Mouse (Mus musculus): ENCODE measurements around the gene Sec63.

Gene Sec63

DNA sequence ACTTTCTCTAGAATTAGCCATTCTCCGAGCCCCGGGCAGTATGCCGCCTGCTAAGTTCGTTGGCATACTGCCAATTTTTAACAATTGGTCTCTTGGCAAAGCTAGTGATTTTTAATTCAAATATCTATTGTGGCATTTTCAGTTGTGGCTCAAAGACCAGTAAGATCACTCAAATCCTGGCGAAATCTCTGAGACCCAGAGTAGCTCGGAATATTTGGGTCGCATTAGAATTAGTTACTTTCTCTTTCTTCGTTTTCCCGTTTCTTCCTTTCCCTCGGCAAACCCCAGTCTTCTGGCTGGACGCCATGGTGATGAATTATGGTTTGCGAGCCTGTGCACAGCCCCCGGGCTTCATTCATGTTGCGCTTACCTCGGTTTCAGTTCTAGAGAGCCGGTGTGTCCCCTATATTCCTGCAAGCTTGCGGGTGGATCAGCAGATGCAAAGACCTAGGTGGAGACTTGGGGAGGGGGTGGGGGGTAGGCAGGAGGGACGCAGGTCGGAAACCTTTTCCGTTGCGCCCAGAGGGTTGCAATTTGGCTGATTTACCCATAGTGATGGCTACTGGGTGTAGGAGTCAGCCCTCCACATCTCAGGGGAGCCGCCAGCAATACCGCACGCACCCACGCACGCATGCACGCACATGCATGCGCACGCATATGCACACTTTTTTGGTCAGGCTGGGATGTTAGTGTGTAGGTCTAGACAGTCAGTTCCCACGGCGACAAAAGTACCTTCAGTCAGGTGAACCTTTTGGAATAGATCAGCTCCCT is 102.5 kb downstream of the Sec63 start:
- DNase-seq, result peak; percentile 45 to 49

DNA sequence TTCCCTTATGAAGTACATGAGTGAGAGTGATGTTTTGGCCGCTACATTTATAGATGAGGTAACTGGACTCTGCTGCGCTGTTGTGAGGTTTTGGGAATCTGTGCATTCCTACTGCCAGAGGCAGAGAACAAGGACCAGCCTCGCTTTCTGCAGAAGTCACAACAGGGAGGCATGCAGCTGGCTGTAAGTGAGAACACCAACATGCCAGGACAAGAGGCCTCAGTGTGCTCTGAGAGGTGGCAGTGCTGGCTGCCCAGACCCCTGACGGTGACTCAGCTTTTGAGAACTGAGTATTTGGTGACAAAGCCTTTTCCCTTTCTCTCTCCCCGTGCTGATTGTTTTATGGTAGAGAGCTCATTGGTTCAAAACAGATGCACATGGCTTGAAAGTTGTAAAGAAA is 103.4 kb downstream of the Sec63 start:
- DNase-seq, result no peak

DNA sequence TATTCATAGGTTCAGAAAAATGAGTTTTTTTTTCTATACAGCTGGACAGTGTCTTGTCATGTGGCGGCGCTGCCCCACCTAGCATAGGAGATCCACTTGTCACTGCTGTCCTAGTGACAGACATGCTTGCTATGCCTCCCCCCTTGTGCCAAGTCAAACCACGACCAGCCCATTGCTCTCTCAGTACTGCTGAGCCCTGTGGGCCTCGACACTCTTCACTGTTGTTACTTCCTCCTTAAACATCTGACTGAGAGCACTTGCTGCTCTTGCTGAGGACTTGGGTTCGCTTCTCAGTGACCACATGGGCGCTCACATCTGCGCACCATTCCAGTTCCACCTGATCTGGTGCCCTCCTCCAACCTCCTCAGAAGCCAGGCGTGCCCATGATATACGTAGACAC is 107.1 kb downstream of the Sec63 start:
- peak; percentile 26 to 37 for DNase-seq

DNA sequence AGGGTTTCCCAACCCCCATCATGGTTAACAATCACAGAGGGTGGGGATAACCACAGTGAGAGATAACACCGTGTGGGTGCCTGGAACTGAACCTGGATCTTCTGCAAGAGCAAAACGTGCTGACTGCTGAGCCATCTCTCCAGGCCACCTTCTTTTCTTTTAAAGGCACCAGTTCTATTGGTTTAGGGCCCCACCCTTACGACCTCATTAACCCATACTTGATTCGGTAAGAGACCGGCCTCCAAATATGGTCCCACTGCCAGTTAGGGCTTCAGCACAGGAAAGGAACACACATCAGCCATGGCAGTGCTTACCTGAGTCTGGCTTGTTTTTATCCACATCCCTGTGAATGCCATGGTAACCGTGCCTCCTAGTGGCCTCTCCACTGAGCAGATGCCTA is 108.2 kb downstream of the Sec63 start:
- no peak for DNase-seq

DNA sequence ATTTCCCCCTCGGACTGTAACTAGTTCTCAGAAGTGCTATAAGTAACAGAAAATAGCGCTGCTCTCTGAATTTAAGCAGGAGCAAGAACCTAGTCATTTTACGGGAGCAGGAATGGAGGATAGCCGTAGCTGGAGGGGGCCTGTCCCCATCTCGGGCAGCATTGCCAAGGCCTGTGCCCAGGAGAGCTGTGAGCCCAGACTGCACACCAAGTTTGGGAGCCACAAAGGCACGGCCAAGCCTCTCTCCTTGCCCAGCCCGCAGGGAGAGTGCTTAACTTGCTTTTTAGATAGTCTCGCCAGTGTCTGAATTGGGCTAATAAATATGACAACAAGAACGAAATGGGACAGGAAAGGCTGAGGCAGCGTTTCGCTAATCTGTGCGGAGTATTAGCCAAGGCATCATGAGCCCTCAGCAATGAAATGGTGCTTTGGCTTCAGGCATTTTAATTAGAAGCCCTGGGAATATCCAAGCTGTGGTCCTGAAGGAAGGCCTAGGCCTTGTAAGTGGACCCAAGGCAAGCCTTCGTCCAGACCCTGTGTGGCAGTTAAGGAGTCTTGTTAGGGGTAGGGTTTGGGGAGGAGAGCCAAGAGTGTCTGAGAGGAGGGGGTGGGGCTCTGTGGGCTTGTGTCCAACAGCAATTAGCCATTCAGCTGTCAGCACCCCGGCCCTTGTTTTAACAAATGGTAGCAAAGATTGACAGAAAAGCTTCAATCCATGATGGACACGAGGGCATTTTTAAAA is 111.1 kb downstream of the Sec63 start:
- no peak for DNase-seq

DNA sequence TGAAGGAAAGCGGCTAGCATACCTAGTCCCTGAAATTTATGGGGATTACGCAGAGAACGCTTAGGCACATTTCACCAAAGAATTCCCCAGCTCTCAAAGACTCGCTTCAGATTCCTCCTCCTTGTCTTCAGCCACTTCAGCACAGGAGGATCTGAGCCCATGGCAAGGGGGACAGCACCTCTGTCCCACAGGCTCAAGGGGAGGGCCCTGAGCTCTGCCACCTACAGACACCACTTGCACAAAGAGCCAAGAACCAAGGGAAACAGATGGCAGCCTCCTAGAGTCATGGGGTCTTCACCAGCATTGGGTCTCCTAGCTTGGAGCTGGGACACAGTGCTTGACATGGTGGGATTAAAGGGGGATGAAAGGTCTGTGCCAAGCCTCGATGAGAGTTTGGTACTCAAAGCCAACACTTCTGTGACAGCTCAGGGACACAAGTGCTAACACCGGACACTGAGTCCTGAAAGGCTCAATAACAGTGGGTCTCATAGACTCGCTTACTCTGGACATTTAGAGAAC is 111.8 kb downstream of the Sec63 start:
- no peak for DNase-seq

DNA sequence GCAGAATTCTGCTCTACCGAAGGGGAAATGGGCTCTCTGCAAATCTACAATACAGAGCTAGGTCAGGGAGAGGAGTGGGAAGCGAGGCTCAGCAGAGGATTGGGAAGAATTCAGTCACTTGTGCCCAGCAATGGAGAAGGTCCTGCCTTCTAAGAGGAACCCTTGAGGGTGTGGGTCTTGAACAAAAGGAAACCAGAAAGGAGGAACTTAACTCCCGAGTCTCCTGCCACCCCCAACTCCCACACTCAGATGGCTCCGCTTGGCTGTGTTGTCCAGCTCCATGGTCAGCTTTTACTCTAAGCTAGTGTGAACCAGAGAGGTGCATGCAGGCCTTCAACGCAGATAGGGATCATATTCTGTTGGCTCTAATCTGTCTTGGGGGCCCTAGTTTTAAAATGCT is 114.9 kb downstream of the Sec63 start:
- DNase-seq, result no peak

DNA sequence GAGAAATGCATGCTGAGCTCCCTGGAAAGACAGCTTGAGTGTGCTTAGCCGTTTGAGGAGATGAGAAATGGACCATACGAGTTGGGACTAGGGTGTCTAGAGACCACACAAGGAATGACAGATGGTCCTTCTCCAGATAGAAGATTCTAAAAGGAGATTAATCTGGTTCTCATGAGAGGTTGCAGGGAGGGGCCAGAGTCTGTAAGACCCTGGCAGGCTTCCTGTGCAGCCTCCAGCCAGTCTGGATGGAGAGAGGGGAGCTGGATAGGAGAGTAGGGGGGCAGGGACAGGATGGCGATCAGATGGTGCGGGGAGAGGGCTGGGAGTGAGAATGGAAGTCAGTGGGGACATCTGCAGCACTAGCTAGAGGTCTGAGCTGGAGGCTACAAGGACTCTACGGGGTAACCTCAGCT is 118.0 kb downstream of the Sec63 start:
- no peak for DNase-seq

DNA sequence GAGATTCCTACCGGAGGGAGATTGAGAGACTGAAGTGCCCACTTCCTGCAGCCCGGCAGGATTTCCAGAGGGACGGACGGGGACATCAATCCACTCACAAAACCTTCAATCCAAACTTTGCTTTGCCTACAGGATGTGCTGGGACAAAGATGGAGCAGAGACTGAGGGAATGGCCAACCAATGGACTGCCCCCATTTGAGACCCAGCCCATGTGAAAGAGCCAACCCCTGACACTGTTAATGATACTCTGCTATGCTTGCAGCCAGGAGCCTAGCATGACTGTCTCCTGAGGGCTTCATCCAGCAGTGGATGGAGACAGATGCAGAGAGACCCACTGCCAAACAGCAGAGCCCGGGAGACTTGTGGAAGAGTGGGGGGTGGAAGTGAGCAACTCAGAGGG is 118.4 kb downstream of the Sec63 start:
- no peak for DNase-seq
